Mouse (Mus musculus) myocyte (in vitro differentiated cells): ENCODE data around the gene Pdlim1.

Experiments
- REST ChIP-seq: IDR thresholded peaks from one replicate; pipeline ENCODE4 v1.6.1; 2011; ENCODE audit warnings: mild to moderate bottlenecking, control low read depth, moderate library complexity; ENCODE audit not compliant: insufficient read depth, insufficient read length
- TCF12 ChIP-seq: IDR thresholded peaks from one replicate; pipeline ENCODE4 v1.6.1; 2011; ENCODE audit warnings: mild to moderate bottlenecking, control low read depth; ENCODE audit not compliant: poor library complexity, insufficient read depth, severe bottlenecking

DNA sequence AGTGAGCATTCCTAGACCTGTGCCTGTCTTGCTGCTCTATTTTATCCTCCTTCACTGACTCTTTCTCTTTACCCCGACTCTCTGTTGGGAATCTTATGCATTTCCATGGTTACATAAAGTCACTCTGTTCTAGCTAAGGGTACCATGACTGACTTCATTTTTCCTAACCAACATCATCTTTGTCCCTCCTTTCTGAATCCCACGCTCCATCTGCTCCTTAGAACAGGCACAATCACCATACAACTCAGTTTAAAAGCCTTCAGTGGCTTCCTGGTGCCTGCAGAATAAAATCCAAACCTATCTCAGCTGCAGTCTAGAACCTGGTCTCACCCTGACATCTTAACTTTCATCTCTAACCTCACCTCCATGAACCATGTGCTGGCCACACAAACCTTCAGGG lies 26.9 kb upstream of the Pdlim1 start:
- TF ChIP-seq REST = no peak
- no peak for TF ChIP-seq TCF12
